13 mouse cellular contexts compared by ENCODE assay signal in genomic region chr5:74300140-74300539, GRCm38 (mm10).
DNase-seq lines count a peak whose midpoint lies in the region; ATAC-seq lines count a peak whose summit lies in the region.
"Had no signal": no experiment of that assay in that cellular context is flagged by ENCODE, and none has a peak within 500 bp of the region (broad histone marks: within the 10 kb centered on the region; RNA-seq: fewer than 3 reads in every experiment).

No protein-coding gene starts in this region.

- WGBS in hindbrain, embryonic 16.5 days = 35% methylated on average over 4 of the region's 4 CpGs
- 50% methylated on average over 4 of the region's 4 CpGs for WGBS in hindbrain, embryonic 12.5 days
- WGBS in heart, embryonic 16.5 days = 18% methylated on average over 4 of the region's 4 CpGs

- H3K9me3 ChIP-seq in hindbrain, embryonic 16.5 days (ENCODE audit: control insufficient read depth, low read length) = no peaks in the 10 kb centered on the region
- no peaks in the 10 kb centered on the region for H3K9me3 ChIP-seq in hindbrain, embryonic 12.5 days (replicated peaks)
- H3K9me3 ChIP-seq in heart, embryonic 16.5 days (replicated peaks; ENCODE audit: control insufficient read depth, low read length) = no peaks in the 10 kb centered on the region

- ATAC-seq in hindbrain, embryonic 16.5 days = peak; percentile 48; the same call in 1 of the 2 replicates
- ATAC-seq in hindbrain, embryonic 12.5 days (ENCODE audit: low FRiP score) = no peak
- ATAC-seq in heart, embryonic 16.5 days (replicated peaks; ENCODE audit: extremely low read depth, insufficient read depth, low FRiP score) = peak; percentile 94
- ATAC-seq: CD4-positive, CD25-positive, alpha-beta regulatory T cell, adult 4 months had no signal

- no peak overlapping the region for H3K4me3 ChIP-seq in hindbrain, embryonic 16.5 days (ENCODE audit: low read length)
- H3K4me3 ChIP-seq in hindbrain, embryonic 12.5 days = no peak overlapping the region
- no peak overlapping the region for H3K4me3 ChIP-seq in heart, embryonic 16.5 days (ENCODE audit: low read length)

- no peak overlapping the region for H3K9ac ChIP-seq in hindbrain, embryonic 16.5 days (ENCODE audit: low read depth, low read length)
- H3K9ac ChIP-seq in hindbrain, embryonic 12.5 days = no peak overlapping the region
- peak overlapping the region; percentile 21; the same call in 1 of the 2 replicates for H3K9ac ChIP-seq in heart, embryonic 16.5 days (ENCODE audit: low read length)

- no peaks in the 10 kb centered on the region for H3K36me3 ChIP-seq in hindbrain, embryonic 16.5 days (ENCODE audit: control insufficient read depth, insufficient read depth, low read length)
- H3K36me3 ChIP-seq in hindbrain, embryonic 12.5 days = no peaks in the 10 kb centered on the region
- H3K36me3 ChIP-seq in heart, embryonic 16.5 days (ENCODE audit: control insufficient read depth, insufficient read depth) = no peaks in the 10 kb centered on the region

- no peaks in the 10 kb centered on the region for H3K27me3 ChIP-seq in hindbrain, embryonic 16.5 days (replicated peaks; ENCODE audit: control insufficient read depth, insufficient read depth, low read length)
- H3K27me3 ChIP-seq in hindbrain, embryonic 12.5 days = no peaks in the 10 kb centered on the region
- no peaks in the 10 kb centered on the region for H3K27me3 ChIP-seq in heart, embryonic 16.5 days (ENCODE audit: control insufficient read depth, insufficient read depth, low read length)

- no peak overlapping the region for H3K4me2 ChIP-seq in hindbrain, embryonic 16.5 days (ENCODE audit: low read length)
- H3K4me2 ChIP-seq in hindbrain, embryonic 12.5 days (replicated peaks) = no peak overlapping the region
- no peak overlapping the region for H3K4me2 ChIP-seq in heart, embryonic 16.5 days (ENCODE audit: low read depth, low read length)

- H3K4me1 ChIP-seq in hindbrain, embryonic 16.5 days (ENCODE audit: control insufficient read depth, insufficient read depth, low read depth, low read length) = peaks cover 3% of the 10 kb centered on the region; the same call in 1 of the 2 replicates
- peaks cover 13% of the 10 kb centered on the region for H3K4me1 ChIP-seq in hindbrain, embryonic 12.5 days
- H3K4me1 ChIP-seq in heart, embryonic 16.5 days (ENCODE audit: control insufficient read depth, insufficient read depth, low read length) = peaks cover 40% of the 10 kb centered on the region

- H3K27ac ChIP-seq in hindbrain, embryonic 16.5 days (ENCODE audit: low read depth, low read length) = no peak overlapping the region
- no peak overlapping the region for H3K27ac ChIP-seq in hindbrain, embryonic 12.5 days
- H3K27ac ChIP-seq in heart, embryonic 16.5 days (ENCODE audit: low read length) = peak overlapping the region; percentile 94

- peak; percentile 43 to 66 for DNase-seq in right cerebral cortex, postnatal 10 days (ENCODE audit: low spot score in 2 of 2)
- no peak for DNase-seq in right cerebral cortex, postnatal 25 days
- DNase-seq in testis, postnatal 14 days (ENCODE audit: low spot score) = peak; percentile 55
- DNase-seq in yolk sac, embryonic 10.5 days (ENCODE audit: low spot score) = no peak
- no peak for DNase-seq in layer of hippocampus, postnatal 14 days (ENCODE audit: low spot score in 2 of 2)
- DNase-seq: adrenal gland, postnatal 36 days; cerebellum, adult 9-11 months; kidney, postnatal 10 days; right cerebral cortex, postnatal 14 days had no signal

Comparison
In these comparisons a context has a peak if more than half of its experiments do, and no peak if none do; other contexts are left out.
1. DNase-seq: peak in right cerebral cortex, postnatal 10 days (2 of 2) and testis, postnatal 14 days (single experiment); none in right cerebral cortex, postnatal 25 days (single experiment), yolk sac, embryonic 10.5 days (single experiment) and layer of hippocampus, postnatal 14 days (0 of 2).